Mouse (Mus musculus) kidney, adult 9 months (tissue): ENCODE results near the gene Cux2.

Experiments
- DNase-seq: peaks from one replicate; pipeline ENCODE4 v3.0.0; 2022

The Cux2 gene

GRCm38 (mm10) chr5:122015149-122015548 is 34.8 kb downstream of the Cux2 start:
- DNase-seq = no peak

- no peak for DNase-seq
Observed at GRCm38 (mm10) chr5:122014671-122015070, 35.2 kb downstream of the Cux2 start.

- no peak for DNase-seq
Observed at GRCm38 (mm10) chr5:122011289-122011688, 38.6 kb downstream of the Cux2 start.

- no peak for DNase-seq
Observed at GRCm38 (mm10) chr5:122007946-122008441, 41.9 kb downstream of the Cux2 start.

- no peak for DNase-seq
Observed at GRCm38 (mm10) chr5:122003460-122003859, 46.4 kb downstream of the Cux2 start.

GRCm38 (mm10) chr5:122002148-122002547 is 47.8 kb downstream of the Cux2 start:
- no peak for DNase-seq

GRCm38 (mm10) chr5:122001311-122001710 is 48.6 kb downstream of the Cux2 start:
- no peak for DNase-seq

GRCm38 (mm10) chr5:122000381-122000780 is 49.5 kb downstream of the Cux2 start:
- DNase-seq = no peak

GRCm38 (mm10) chr5:121998981-121999795 is 50.7 kb downstream of the Cux2 start:
- peak; percentile 52 for DNase-seq

- DNase-seq = no peak
Observed at GRCm38 (mm10) chr5:121998281-121998680, 51.6 kb downstream of the Cux2 start.

- no peak for DNase-seq
Observed at GRCm38 (mm10) chr5:121996701-121997100, 53.2 kb downstream of the Cux2 start.

GRCm38 (mm10) chr5:121994808-121995207 is 55.1 kb downstream of the Cux2 start:
- DNase-seq = no peak

GRCm38 (mm10) chr5:121991914-121992313 is 58.0 kb downstream of the Cux2 start:
- no peak for DNase-seq

- no peak for DNase-seq
Observed at GRCm38 (mm10) chr5:121985855-121986254, 64.0 kb downstream of the Cux2 start.

GRCm38 (mm10) chr5:121981650-121982131 is 68.2 kb downstream of the Cux2 start:
- DNase-seq = no peak

GRCm38 (mm10) chr5:121976331-121976730 is 73.6 kb downstream of the Cux2 start:
- DNase-seq = no peak

GRCm38 (mm10) chr5:121973541-121973940 is 76.4 kb downstream of the Cux2 start:
- no peak for DNase-seq

GRCm38 (mm10) chr5:121972680-121973192 is 77.2 kb downstream of the Cux2 start:
- no peak for DNase-seq

GRCm38 (mm10) chr5:121968999-121969398 is 80.9 kb downstream of the Cux2 start:
- DNase-seq = no peak

GRCm38 (mm10) chr5:121968416-121968815 is 81.5 kb downstream of the Cux2 start:
- DNase-seq = no peak

GRCm38 (mm10) chr5:121967520-121967919 is 82.4 kb downstream of the Cux2 start:
- no peak for DNase-seq

GRCm38 (mm10) chr5:121966940-121967339 is 83.0 kb downstream of the Cux2 start:
- DNase-seq = no peak

GRCm38 (mm10) chr5:121962974-121963373 is 86.9 kb downstream of the Cux2 start:
- DNase-seq = no peak

- no peak for DNase-seq
Observed at GRCm38 (mm10) chr5:121962359-121962758, 87.5 kb downstream of the Cux2 start.
